Mouse (Mus musculus) limb, embryonic 14.5 days (tissue): Measurements from ENCODE around the gene Rpl37. TPM values are rescaled to one million over a fixed set of nuclear protein-coding genes. Genes with fewer than 3 reads are reported as not detected.

Source experiments
- ATAC-seq: fragments of 200-750 bp; cut with Nextera tagmentation; 2 replicates; pipeline ENCODE4 v1.8.0; 2017; ENCODE audit warnings: low read depth, moderate number of reproducible peaks, moderate TSS enrichment; ENCODE audit not compliant: low FRiP score
- DNase-seq: peaks from one replicate; pipeline ENCODE4 v3.0.0-alpha.2; 2015; ENCODE audit warnings: low spot score
- H3K27ac ChIP-seq: fragments of 300-500 bp; sonication (generic); replicated peaks from 2 replicates; pipeline ENCODE4 v1.5.1; 2014; ENCODE audit warnings: low read depth, mild to moderate bottlenecking, low read length, moderate library complexity, mixed read lengths
- H3K27me3 ChIP-seq: fragments of 300-500 bp; sonication (generic); 2 replicates; pipeline ENCODE4 v1.6.1; 2014; ENCODE audit warnings: low read length, mixed read lengths; ENCODE audit not compliant: control insufficient read depth, insufficient read depth
- H3K36me3 ChIP-seq: fragments of 300-500 bp; sonication (generic); 2 replicates; pipeline ENCODE4 v1.6.1; 2014; ENCODE audit warnings: mild to moderate bottlenecking, low read length, moderate library complexity, mixed read lengths; ENCODE audit not compliant: control insufficient read depth, insufficient read depth
- H3K4me1 ChIP-seq: fragments of 300-500 bp; sonication (generic); 2 replicates; pipeline ENCODE4 v1.6.1; 2014; ENCODE audit warnings: antibody characterized with exemption, low read length, mixed read lengths; ENCODE audit not compliant: control insufficient read depth, insufficient read depth
- H3K4me2 ChIP-seq: fragments of 300-500 bp; sonication (generic); replicated peaks from 2 replicates; pipeline ENCODE4 v1.6.1; 2014; ENCODE audit warnings: low read depth, mild to moderate bottlenecking, low read length, moderate library complexity; ENCODE audit not compliant: severe bottlenecking
- H3K4me3 ChIP-seq: fragments of 300-500 bp; sonication (generic); replicated peaks from 2 replicates; pipeline ENCODE4 v1.5.1; 2014; ENCODE audit warnings: low read length
- H3K9ac ChIP-seq: fragments of 300-500 bp; sonication (generic); 2 replicates; pipeline ENCODE4 v1.6.1; 2014; ENCODE audit warnings: mild to moderate bottlenecking, low read depth, low read length, moderate library complexity; ENCODE audit not compliant: severe bottlenecking
- H3K9me3 ChIP-seq: fragments of 300-500 bp; sonication (generic); 2 replicates; pipeline ENCODE4 v1.6.1; 2016; ENCODE audit warnings: low read length; ENCODE audit not compliant: control insufficient read depth
- POLR2A ChIP-seq: fragments of 200-500 bp; IDR thresholded peaks from 2 replicates; pipeline ENCODE4 v1.8.0; 2012; ENCODE audit warnings: inconsistent platforms, mild to moderate bottlenecking, moderate library complexity, borderline replicate concordance; ENCODE audit not compliant: insufficient read depth, insufficient read length; ENCODE audit errors: extremely low read depth
- WGBS: fragments of 180-500 bp; shearing (Covaris S2); extraction: QIAGEN DNeasy Blood & Tissue Kit; methylation state at CpG from one replicate; pipeline ENCODE4 v1.1.7; 2014; 5-methylcytosine and 5-hydroxymethylcytosine counted together
- polyA plus RNA-seq, 2 experiments: library from polyadenylated mRNA; depleted of rRNA in 1 of 2; stranded (reverse) in 1 of 2; unstranded in 1 of 2; fragments of >200 nt; fragmentation: Nextera tagmentation in 1 of 2; extraction: Ambion mirVana in 1 of 2; gene quantifications; 2 replicates each; pipeline versions ENCODE4 v1.2.1 to v1.2.3; 2012 to 2014

The Rpl37 gene
- polyA plus RNA-seq, 2 experiments = 865 to 1,908 TPM

DNA sequence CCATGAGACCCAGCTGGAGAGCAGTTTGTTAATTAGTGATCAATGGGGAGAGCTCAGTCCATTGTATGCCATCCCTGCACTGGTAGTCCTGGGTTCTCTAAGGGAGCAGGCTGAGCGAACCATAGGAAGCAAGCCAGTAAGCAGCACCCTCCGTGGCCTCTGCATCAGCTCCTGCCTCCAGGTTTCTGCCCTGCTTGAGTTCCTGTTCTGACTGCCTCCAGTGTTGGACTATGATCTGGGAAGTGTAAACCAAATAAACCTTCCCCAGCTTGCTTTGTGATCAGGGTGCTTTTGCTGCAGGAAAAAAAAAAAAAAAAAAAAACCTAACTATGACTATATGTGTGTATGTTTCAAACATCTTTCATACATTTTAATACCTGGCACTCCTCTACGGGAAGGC is 16.9 kb downstream of the Rpl37 start:
- no peak overlapping the region for H3K9ac ChIP-seq
- no peak overlapping the region for H3K27ac ChIP-seq
- no peaks in the 10 kb centered on the region for H3K9me3 ChIP-seq
- DNase-seq (no peak), ATAC-seq (no peak)
- no peak overlapping the region for H3K4me3 ChIP-seq
- 86% methylated on average over 3 of the region's 3 CpGs for whole genome bisulfite sequencing
- H3K27me3 ChIP-seq = no peaks in the 10 kb centered on the region
- H3K4me1 ChIP-seq = 0 out of 2 replicates have a peak, but pooled peaks cover 4% of the 10 kb centered on the region
- TF ChIP-seq POLR2A = no peak
- H3K4me2 ChIP-seq = no peak overlapping the region
- H3K36me3 ChIP-seq = no peaks in the 10 kb centered on the region

DNA sequence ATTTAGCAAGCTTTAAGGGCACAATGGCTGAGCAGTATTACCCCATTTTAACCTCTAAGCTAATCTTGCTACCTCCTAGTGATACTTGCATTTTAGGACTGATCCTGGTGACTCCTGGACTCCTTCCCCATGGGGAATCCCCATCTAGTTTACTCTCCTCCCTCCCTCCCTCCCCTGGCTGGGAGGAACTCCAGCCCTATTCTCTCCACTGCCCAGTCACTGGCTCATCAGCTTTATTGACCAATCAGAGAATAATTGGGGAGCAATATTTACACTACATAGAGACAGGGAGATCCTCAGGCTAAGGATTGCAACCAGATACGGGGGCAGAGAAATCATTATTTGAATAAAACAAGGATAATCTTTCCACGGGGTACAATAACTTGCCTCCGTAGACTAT is 17.7 kb downstream of the Rpl37 start:
- Histone ChIP-seq H3K27ac (no peak overlapping the region), H3K27me3 (no peaks in the 10 kb centered on the region), H3K4me3 (no peak overlapping the region), H3K9me3 (no peaks in the 10 kb centered on the region), H3K4me1 (0 out of 2 replicates have a peak, but pooled peaks cover 4% of the 10 kb centered on the region), H3K36me3 (no peaks in the 10 kb centered on the region), H3K4me2 (no peak overlapping the region), H3K9ac (no peak overlapping the region)
- no peak for DNase-seq
- no peak for ATAC-seq
- TF ChIP-seq POLR2A = no peak
- 78% methylated on average over 3 of the region's 3 CpGs for WGBS

DNA sequence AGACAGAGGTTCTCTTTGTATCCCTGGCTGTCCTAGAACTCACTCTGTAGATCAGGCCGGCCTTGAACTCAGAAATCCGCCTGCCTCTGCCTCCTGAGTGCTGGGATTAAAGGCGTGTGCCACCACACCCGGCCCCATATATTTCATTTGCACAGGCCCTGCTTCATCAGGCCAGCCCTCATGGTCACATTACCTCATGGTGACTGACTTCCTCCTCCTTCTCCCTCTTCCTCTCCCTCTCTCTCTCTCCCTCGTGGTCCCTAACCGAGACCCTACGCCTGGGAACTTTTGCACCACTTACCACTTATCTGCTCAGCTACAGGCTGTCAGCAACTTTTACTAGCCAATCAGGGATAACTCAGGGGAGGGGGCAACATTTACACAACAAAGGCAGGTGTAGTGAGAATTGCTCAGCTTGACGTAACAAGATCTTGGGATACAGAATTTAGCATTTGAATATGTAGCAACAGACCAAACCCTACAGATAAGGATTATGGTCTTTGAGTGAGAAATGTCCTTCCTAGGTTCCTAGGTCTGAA is 18.6 kb downstream of the Rpl37 start:
- DNase-seq (no peak), ATAC-seq (no peak)
- TF ChIP-seq POLR2A = no peak
- 66% methylated on average over 8 of the region's 8 CpGs for WGBS
- no peak overlapping the region for H3K27ac ChIP-seq
- no peaks in the 10 kb centered on the region for H3K9me3 ChIP-seq
- no peak overlapping the region for H3K4me3 ChIP-seq
- H3K36me3 ChIP-seq = no peaks in the 10 kb centered on the region
- H3K4me1 ChIP-seq = 0 out of 2 replicates have a peak, but pooled peaks cover 4% of the 10 kb centered on the region
- H3K27me3 ChIP-seq = no peaks in the 10 kb centered on the region
- H3K4me2 ChIP-seq = no peak overlapping the region
- no peak overlapping the region for H3K9ac ChIP-seq

DNA sequence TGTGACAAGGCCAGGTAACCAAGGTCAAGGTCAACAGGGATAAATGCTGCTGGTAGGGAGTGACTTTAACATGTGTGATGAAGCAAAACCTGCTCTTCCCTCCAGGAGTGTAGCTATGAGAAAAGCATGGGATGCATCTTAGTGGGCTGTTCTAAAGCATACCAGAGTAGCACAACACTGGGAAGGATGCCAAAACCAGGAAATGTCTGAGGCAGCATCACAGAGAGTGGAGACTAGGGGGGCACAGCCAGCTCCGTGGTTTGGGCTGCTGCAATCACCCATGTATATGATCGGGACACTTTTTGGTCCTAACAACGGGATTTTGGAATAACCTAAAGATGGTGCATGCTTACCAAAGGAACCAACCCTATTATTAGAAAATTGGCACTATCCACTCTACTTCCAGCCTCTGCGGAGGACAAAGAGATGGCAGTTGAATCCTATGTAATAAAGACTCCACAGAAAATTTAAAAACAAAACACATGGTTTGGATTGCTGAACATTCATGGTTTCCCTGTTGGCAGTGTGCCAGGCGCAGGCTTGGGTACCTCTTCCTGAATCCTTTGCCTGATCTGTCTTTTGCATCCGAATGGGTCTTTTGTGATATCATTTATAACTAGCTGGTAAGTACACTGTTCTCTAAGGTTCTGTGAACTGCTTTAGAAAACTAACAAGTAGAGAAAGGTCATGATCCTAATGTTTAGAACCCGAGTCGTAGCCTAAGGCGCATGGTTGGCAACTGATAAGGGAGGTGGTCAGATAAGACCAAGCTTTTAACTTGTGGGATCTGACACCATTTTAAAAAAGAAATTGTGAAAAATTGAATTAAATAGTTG is 21.8 kb downstream of the Rpl37 start:
- Histone ChIP-seq H3K4me1 (0 out of 2 replicates have a peak, but pooled peaks cover 4% of the 10 kb centered on the region), H3K9ac (no peak overlapping the region), H3K4me3 (no peak overlapping the region), H3K4me2 (no peak overlapping the region), H3K36me3 (no peaks in the 10 kb centered on the region), H3K9me3 (no peaks in the 10 kb centered on the region), H3K27ac (no peak overlapping the region), H3K27me3 (no peaks in the 10 kb centered on the region)
- TF ChIP-seq POLR2A = no peak
- 74% methylated on average over 9 of the region's 9 CpGs for WGBS
- ATAC-seq = no peak
- DNase-seq = no peak

DNA sequence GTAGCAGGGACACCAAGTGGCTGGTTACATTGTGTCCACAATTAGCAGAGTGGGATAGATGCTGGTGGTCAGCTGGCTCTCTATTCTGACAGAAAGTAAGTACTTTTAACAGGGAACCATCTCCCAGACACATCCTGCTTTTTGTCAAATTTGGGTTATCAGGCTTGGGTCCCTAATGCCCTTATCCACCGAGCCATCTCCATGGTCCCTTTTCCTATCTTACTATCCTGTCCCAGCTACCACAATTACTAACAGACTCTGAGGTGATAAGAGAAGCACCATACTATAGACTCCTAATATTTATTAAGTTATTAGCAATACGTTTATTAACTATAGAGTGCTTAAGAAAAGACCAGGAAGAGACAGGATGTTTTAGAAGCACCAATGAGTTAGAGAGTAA is 22.9 kb downstream of the Rpl37 start:
- ATAC-seq (no peak), DNase-seq (no peak)
- H3K4me2 ChIP-seq = no peak overlapping the region
- no peaks in the 10 kb centered on the region for H3K9me3 ChIP-seq
- TF ChIP-seq POLR2A = no peak
- H3K4me3 ChIP-seq = no peak overlapping the region
- 0 out of 2 replicates have a peak, but pooled peaks cover 4% of the 10 kb centered on the region for H3K4me1 ChIP-seq
- H3K9ac ChIP-seq = no peak overlapping the region
- WGBS = 87% methylated on average over 2 of the region's 2 CpGs
- no peaks in the 10 kb centered on the region for H3K27me3 ChIP-seq
- no peaks in the 10 kb centered on the region for H3K36me3 ChIP-seq
- no peak overlapping the region for H3K27ac ChIP-seq
